Mouse (Mus musculus) heart, embryonic 14.5 days (tissue): ENCODE measurements around the gene Fmo2. TPM values are rescaled to one million over a fixed set of nuclear protein-coding genes. Genes with fewer than 3 reads are reported as not detected.

Experiments used
- ATAC-seq: fragments of 200-750 bp; cut with Nextera tagmentation; 2 replicates; pipeline ENCODE4 v1.8.0; 2017; ENCODE audit warnings: low read depth, moderate TSS enrichment; ENCODE audit not compliant: insufficient number of reproducible peaks, insufficient read depth, low FRiP score
- H3K27ac ChIP-seq, 2 experiments: fragments of 200-500 bp in 1 of 2; fragments of 300-500 bp in 1 of 2; sonication (generic) in 1 of 2; replicated peaks in 1 of 2; 2 replicates each; pipeline ENCODE4 v1.5.1; 2012 to 2014; ENCODE audit warnings: low read depth in 2 of 2, low read length in 2 of 2, control low read depth in 1 of 2, mild to moderate bottlenecking in 1 of 2, mixed read lengths in 1 of 2; ENCODE audit not compliant: control insufficient read depth in 1 of 2, insufficient read depth in 1 of 2
- H3K27me3 ChIP-seq: fragments of 300-500 bp; sonication (generic); 2 replicates; pipeline ENCODE4 v1.6.1; 2014; ENCODE audit warnings: mild to moderate bottlenecking, low read length, control low read depth; ENCODE audit not compliant: control insufficient read depth, insufficient read depth
- H3K36me3 ChIP-seq: fragments of 300-500 bp; sonication (generic); 2 replicates; pipeline ENCODE4 v1.6.1; 2014; ENCODE audit warnings: mild to moderate bottlenecking, control low read depth, low read length, mixed read lengths; ENCODE audit not compliant: control insufficient read depth, insufficient read depth
- H3K4me1 ChIP-seq, 2 experiments: fragments of 200-500 bp in 1 of 2; fragments of 300-500 bp in 1 of 2; sonication (generic) in 1 of 2; 2 replicates each; pipeline ENCODE4 v1.6.1; 2012 to 2014; ENCODE audit warnings: low read length in 2 of 2, control low read depth in 1 of 2, mixed read lengths in 1 of 2; ENCODE audit not compliant: control insufficient read depth in 2 of 2, insufficient read depth in 2 of 2
- H3K4me2 ChIP-seq: fragments of 300-500 bp; sonication (generic); 2 replicates; pipeline ENCODE4 v1.6.1; 2014; ENCODE audit warnings: mild to moderate bottlenecking, low read length
- H3K4me3 ChIP-seq, 2 experiments: fragments of 200-500 bp in 1 of 2; fragments of 300-500 bp in 1 of 2; sonication (generic) in 1 of 2; 2 replicates each; pipeline ENCODE4 v1.5.1; 2012 to 2014; ENCODE audit warnings: low read length in 2 of 2, mild to moderate bottlenecking in 2 of 2, control low read depth in 1 of 2, low read depth in 1 of 2, moderate library complexity in 1 of 2; ENCODE audit not compliant: control insufficient read depth in 1 of 2, insufficient read depth in 1 of 2
- H3K9ac ChIP-seq: fragments of 300-500 bp; sonication (generic); 2 replicates; pipeline ENCODE4 v1.6.1; 2014; ENCODE audit warnings: mild to moderate bottlenecking, low read length
- H3K9me3 ChIP-seq: fragments of 300-500 bp; sonication (generic); 2 replicates; pipeline ENCODE4 v1.6.1; 2016; ENCODE audit warnings: low read length, control low read depth; ENCODE audit not compliant: control insufficient read depth
- WGBS: fragments of 180-500 bp; shearing (Covaris S2); extraction: QIAGEN DNeasy Blood & Tissue Kit; methylation state at CpG from one replicate; pipeline ENCODE4 v1.1.7; 2014; 5-methylcytosine and 5-hydroxymethylcytosine counted together
- polyA plus RNA-seq: library from polyadenylated mRNA; unstranded; fragments of >200 nt; fragmentation: Nextera tagmentation; extraction: Ambion mirVana; gene quantifications from 2 replicates; pipeline ENCODE4 v1.2.1, GENCODE M21; 2014

The Fmo2 gene
- polyA plus RNA-seq = 8.3 and 8.9 TPM in 2 replicates

GRCm38 (mm10) chr1:162897838-162898811 is at the start of gene Fmo2:
TSS of gene Fmo2 (minus strand) at chr1:162898726.
- Histone ChIP-seq H3K27ac (no peak within 1 kb of the TSS), H3K4me1 (no peaks in the 10 kb centered on the region), H3K36me3 (no peaks in the 10 kb centered on the region), H3K9me3 (no peaks in the 10 kb centered on the region), H3K4me3 (no peak within 1 kb of the TSS), H3K27me3 (no peaks in the 10 kb centered on the region), H3K9ac (no peak within 1 kb of the TSS), H3K4me2 (no peak within 1 kb of the TSS)
- WGBS = 69% methylated on average over 14 of the region's 14 CpGs
- ATAC-seq = no peak

DNA sequence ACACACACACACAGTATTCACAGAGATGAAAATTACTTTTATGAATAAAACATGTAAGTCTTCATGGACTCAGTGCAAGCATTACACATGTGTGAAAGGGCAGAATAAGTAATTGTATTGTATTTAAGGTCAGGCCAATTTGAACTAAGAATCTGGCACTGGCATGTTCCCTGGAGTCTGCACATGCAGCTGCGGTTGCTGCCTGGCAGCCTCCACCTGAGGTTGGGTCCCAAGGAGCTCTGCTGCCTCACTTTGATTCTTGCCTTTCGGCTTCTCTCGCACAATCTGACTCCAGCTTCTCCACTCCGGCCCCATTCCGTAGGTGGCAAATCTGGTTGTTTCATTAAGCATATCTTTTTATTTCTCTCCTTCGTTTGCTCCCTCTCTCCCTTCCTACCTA is 49.4 kb upstream of the Fmo2 start:
- Histone ChIP-seq H3K27me3 (no peaks in the 10 kb centered on the region), H3K9me3 (no peaks in the 10 kb centered on the region), H3K9ac (no peak overlapping the region), H3K4me2 (no peak overlapping the region), H3K36me3 (no peaks in the 10 kb centered on the region), H3K27ac (no peak overlapping the region), H3K4me1 (no peaks in the 10 kb centered on the region), H3K4me3 (no peak overlapping the region)
- 83% methylated on average over 6 of the region's 6 CpGs for WGBS
- ATAC-seq = no peak

DNA sequence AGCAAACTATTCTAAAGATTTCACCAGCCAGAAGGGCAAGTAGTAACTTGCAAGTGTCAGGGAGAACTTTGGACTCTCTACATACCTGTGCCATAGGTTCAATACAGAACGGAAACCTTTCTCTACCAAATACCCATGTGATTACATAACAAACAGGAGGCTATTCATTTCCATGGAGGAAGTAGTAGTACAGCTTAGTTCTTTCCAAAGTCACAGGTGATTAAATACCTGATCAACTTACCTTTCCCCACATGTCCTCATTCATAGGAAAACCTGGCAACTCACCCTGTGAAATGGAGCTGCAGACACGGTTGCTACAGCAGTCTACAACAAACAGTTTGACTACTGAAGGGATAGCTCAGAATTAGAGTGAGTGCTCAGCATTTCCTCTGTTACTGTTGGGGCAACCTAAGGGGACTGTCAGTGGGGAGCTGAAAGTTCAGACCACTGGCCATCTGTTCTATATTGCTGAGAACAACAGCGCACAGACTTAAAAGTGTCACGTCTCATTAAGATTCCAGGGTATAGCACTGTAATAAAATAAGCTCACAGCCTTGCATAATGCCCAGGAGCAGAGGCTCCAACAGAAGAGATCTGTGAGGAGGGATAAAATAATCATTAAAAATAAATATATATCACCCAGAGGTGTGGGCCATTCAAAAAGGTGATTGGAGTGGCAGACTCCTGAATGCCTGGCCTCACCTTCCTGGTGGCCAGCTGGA is 48.5 kb upstream of the Fmo2 start:
- Histone ChIP-seq H3K9me3 (no peaks in the 10 kb centered on the region), H3K4me3 (no peak overlapping the region), H3K9ac (no peak overlapping the region), H3K27ac (no peak overlapping the region), H3K27me3 (no peaks in the 10 kb centered on the region), H3K36me3 (no peaks in the 10 kb centered on the region), H3K4me2 (no peak overlapping the region), H3K4me1 (no peaks in the 10 kb centered on the region)
- 78% methylated on average over 4 of the region's 4 CpGs for WGBS
- ATAC-seq = no peak

GRCm38 (mm10) chr1:162943700-162944099 is 45.2 kb upstream of the Fmo2 start:
- no peak overlapping the region for H3K9ac ChIP-seq
- no peaks in the 10 kb centered on the region for H3K4me1 ChIP-seq
- no peak overlapping the region for H3K4me2 ChIP-seq
- no peaks in the 10 kb centered on the region for H3K9me3 ChIP-seq
- no peak for ATAC-seq
- no peaks in the 10 kb centered on the region for H3K36me3 ChIP-seq
- 60% methylated on average over 6 of the region's 6 CpGs for WGBS
- H3K4me3 ChIP-seq = no peak overlapping the region
- no peaks in the 10 kb centered on the region for H3K27me3 ChIP-seq
- H3K27ac ChIP-seq = no peak overlapping the region

DNA sequence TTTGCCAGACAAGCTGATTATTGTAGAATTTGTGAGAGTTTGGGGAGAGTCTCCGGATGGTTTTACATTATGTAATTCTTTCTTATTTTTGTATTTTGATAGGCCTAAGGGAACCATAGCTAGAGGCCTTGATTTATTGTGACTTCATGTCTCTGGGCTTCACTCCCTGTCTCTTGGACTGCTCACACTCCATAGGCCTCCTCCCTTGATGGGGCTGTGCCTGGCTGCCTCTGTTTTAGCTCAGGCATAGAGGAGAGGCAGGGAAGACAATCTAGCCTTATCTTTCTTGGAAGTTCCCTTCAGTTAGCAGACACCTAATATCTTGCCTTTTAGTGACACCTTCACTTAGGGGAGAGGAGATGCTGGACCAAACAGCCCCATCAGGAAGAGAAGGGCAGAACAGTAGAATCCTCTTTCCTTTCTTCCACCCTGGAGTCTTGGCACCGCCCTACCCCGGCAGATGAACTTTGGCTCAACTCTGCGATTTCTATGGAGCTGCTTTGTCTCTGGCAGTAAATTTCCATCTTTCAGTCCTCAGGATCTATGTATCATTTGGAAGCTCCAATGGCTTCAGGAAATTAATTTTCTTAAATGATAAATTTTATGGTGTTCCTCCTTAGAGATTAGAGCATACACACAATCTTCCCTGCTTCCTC is 40.3 kb upstream of the Fmo2 start:
- Histone ChIP-seq H3K4me2 (no peak overlapping the region), H3K9ac (no peak overlapping the region), H3K36me3 (no peaks in the 10 kb centered on the region), H3K4me1 (no peaks in the 10 kb centered on the region), H3K9me3 (no peaks in the 10 kb centered on the region), H3K27ac (no peak overlapping the region; a peak in 1 of 4 replicates), H3K27me3 (no peaks in the 10 kb centered on the region), H3K4me3 (no peak overlapping the region)
- WGBS = 74% methylated on average over 4 of the region's 4 CpGs
- no peak for ATAC-seq

GRCm38 (mm10) chr1:162937970-162938695 is 39.6 kb upstream of the Fmo2 start:
- Histone ChIP-seq H3K4me1 (no peaks in the 10 kb centered on the region), H3K9me3 (no peaks in the 10 kb centered on the region), H3K27me3 (no peaks in the 10 kb centered on the region), H3K36me3 (no peaks in the 10 kb centered on the region), H3K4me2 (no peak overlapping the region), H3K9ac (no peak overlapping the region), H3K27ac (peak overlapping the region in 1 of 2 experiments; percentile 14; a peak in 1 of 4 replicates), H3K4me3 (no peak overlapping the region)
- 69% methylated on average over 5 of the region's 5 CpGs for WGBS
- ATAC-seq = no peak

DNA sequence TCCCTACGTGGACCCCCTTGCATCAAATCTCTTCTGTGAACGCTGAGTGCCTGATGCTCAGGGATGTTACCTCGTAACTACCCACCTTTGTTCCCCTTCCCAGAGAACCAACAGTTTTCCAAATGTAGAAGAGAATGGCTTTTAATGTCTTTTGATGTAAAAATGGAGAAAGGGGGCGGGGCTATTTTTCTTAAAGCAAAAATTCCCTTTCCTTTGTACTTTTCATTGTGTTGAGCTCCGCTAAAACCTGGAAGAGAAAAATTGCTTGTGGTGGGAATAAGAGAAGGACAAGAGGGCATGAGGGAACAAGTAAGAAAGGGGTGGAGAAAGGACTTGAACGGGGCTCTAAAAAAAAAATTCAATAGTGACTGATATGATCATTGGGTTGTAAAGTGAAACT is 38.9 kb upstream of the Fmo2 start, which contains the start of gene Fmo6:
TSS of gene Fmo6 (minus strand) at position 101 of the 400 bp plus-strand sequence.
- ATAC-seq = no peak
- peak within 1 kb of the TSS in 1 of 2 experiments; percentile 14; a peak in 1 of 4 replicates for H3K27ac ChIP-seq
- WGBS = 83% methylated on average over 6 of the region's 6 CpGs
- H3K4me3 ChIP-seq = no peak within 1 kb of the TSS
- no peaks in the 10 kb centered on the region for H3K27me3 ChIP-seq
- H3K9me3 ChIP-seq = no peaks in the 10 kb centered on the region
- no peak within 1 kb of the TSS for H3K4me2 ChIP-seq
- H3K4me1 ChIP-seq = no peaks in the 10 kb centered on the region
- no peaks in the 10 kb centered on the region for H3K36me3 ChIP-seq
- H3K9ac ChIP-seq = no peak within 1 kb of the TSS
